Mouse (Mus musculus): Measurements from ENCODE around the gene Tanc2.

Tanc2 gene

GRCm38 (mm10) chr11:105922769-105923663 is 333.2 kb downstream of the Tanc2 start:
- in situ Hi-C loops (cut with MboI, MseI): loop anchor here (10.0 kb wide), 1 partner anchor 262 kb away; no protein-coding TSS in a partner anchor

DNA sequence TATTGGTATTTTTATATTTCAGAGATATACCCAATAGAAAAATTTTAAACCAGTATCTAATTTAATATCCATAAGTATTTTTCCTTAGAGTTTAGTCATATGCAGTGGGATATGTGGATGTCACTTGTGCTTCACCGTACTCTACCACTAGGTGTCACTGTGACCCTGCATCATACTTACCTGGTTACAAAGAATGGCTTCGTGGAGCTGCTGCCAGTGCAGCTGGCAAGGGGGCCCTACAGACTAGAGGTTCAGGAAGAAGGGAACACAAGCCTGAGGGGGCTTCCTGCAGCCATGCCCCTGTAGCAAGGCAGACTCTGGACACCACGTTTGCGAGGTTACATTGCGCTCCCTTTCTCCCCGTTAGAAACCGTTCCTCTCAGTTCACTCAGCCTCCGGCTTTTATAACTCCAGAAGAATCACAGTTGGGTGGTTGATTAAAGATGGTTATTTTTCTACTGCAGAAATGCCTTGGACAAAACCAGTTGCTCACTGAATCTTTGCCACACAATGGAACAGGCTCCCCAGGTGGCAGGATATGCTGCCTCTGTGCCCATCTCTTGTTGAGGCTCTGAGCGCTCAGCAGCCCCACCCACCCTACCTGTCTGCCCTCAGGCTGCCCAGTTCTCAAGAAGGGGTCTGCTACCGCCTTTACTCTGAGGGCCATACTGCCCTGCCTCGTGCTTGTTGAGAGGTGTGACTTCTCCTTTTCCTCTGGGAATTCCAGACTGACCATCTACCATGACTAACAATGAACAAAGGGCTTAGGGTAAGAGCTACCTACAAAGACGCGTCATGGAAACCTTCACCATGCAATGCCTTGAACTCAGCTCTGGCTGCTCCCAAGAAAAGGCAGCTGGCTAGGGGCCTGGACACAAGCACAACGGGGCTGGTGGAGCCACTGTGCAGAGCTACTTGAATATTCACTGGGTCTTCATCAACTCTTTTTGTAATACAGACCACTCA is 337.6 kb downstream of the Tanc2 start:
- in situ Hi-C loops (cut with MboI, MseI): loop anchor here (10.0 kb wide), 1 partner anchor 257 kb away; no protein-coding TSS in a partner anchor

DNA sequence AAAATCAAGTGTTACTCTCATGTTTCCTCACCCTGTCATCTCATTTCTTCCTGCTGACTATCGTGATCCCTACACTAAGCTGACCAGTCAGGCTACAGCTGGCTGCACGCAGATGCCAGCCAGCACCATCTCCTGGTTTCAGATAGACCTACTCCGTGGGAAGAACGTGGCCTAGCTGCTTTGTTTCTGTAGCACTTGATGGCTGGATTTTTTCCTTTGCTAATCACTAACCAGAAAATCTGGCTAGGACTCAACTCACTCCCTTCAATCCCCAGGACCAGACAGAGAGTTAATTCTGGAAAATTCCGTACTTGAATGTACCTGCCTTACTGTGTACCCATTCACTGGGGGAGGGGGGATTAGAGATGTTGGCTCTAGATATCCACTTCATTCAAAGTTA is 338.4 kb downstream of the Tanc2 start:
- in situ Hi-C loops (cut with MboI, MseI): loop anchor here (10.0 kb wide), 1 partner anchor 257 kb away; no protein-coding TSS in a partner anchor

GRCm38 (mm10) chr11:105931380-105931779 is 341.6 kb downstream of the Tanc2 start:
- in situ Hi-C loops (cut with MboI, MseI): no loop called here

GRCm38 (mm10) chr11:105933746-105934145 is 344.0 kb downstream of the Tanc2 start:
- in situ Hi-C loops (cut with MboI, MseI): no loop called here

DNA sequence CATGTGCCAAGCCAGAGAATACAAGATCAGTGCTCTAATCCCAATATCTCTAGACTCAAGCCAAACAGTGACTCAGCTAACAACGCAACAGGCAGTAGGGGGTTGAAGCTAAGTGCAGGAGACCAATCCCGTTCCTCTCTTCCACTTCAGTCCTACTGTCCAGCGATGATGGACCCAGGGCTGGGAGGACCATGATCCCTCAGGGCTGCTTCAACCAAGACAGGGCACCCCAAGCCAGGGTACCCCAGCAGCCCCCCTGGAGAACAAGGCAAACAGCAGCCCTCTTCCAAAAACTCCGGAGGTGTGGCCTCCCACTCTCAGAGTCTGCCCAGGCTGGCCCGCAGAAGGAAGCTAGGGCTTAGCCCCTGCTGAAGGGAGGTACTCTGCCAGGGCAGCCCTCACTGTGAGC is 344.5 kb downstream of the Tanc2 start:
- in situ Hi-C loops (cut with MboI, MseI): no loop called here

DNA sequence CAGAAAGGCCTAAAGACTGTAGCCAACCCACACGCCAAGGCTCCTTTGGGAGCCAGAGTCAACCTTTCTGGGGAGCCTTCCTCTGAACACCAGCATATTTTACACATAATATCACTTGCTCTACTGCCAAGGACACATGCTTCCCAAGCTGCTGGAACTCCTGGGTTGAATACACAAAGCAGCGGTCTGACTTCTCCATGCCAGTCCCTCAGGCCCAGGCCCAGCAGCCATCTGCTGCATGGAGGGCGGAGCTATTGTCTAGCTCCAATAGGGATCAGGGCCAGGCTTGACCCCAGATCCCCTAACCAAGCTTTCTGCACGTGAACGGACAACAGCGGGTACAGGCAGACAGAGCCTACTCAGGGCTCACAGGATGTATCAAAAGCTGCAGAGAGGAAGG is 345.0 kb downstream of the Tanc2 start:
- in situ Hi-C loops (cut with MboI, MseI): no loop called here

DNA sequence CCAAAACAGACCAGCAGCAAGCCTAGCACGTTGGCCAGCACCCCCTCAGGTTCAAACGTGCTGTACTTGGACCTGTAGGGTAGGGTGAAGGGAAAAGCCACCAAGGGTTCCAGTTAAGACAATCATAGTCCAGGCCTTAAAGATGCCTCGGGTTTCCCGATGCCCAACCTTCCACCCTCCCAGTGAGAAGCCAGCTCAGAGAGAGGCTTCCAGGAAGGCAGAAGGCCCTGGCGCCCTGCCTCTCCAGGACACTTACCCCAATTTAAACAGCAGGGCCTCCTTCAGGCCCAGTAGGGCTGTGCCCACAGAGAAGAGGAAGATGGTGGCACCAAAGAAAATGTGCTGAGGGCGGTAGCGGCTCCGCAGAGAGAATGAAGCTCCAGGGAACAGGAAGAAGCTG is 345.7 kb downstream of the Tanc2 start:
- in situ Hi-C loops (cut with MboI, MseI): no loop called here

GRCm38 (mm10) chr11:105936200-105936599 is 346.4 kb downstream of the Tanc2 start:
- in situ Hi-C loops (cut with MboI, MseI): no loop called here

GRCm38 (mm10) chr11:105936974-105937373 is 347.2 kb downstream of the Tanc2 start:
- in situ Hi-C loops (cut with MboI, MseI): no loop called here

- in situ Hi-C loops (cut with MboI, MseI): no loop called here
Observed at GRCm38 (mm10) chr11:105938771-105939170, 349.0 kb downstream of the Tanc2 start.

- in situ Hi-C loops (cut with MboI, MseI): no loop called here
Observed at GRCm38 (mm10) chr11:105941973-105942372, 352.2 kb downstream of the Tanc2 start.

DNA sequence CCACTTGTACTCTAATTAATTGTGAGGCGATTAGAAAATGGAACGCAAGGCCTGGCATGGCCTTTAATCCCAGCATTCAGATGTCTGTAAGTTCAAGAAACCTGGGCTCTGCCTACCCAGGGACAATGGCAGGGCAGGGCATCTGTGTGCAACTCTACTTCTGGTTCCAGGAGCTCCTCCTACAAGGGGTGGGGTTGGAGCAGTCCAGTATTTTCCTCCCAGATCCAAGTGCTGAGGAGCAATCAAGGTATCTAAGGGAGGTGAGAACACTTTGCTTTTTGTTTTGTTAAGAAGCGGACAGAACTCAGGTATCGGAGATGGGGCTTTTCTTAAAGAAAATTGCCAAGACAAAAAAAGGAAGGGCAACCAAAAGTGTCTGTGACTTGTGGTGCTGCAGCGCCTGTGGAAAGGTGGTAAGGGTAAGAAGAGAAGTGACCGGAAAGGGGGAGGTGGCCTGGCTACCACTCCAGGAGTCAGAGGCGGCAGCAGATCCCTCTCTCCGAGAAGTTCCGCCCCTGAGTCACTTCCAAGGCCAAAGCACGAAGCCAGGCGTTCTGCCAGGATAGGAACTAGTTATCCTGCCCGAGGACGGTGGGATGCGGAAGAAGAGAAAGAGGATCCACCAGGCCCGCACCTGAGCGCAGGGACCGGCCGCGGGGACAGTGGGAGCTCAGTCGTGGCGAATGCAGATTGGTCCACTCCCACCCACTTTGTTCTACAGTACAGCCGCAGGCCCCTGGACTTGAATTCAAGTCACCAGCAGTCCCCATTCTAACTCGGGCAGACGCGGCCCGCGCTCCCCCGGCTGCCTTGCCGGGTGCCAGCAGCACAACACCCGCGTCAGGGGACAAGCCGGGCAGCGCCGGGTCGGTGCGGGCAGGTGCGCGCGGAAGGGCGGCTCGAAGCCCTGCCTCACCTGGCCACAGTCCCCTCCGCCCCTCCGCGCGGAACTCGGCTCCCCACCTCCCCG is 353.6 kb downstream of the Tanc2 start:
- in situ Hi-C loops (cut with MboI, MseI): no loop called here

DNA sequence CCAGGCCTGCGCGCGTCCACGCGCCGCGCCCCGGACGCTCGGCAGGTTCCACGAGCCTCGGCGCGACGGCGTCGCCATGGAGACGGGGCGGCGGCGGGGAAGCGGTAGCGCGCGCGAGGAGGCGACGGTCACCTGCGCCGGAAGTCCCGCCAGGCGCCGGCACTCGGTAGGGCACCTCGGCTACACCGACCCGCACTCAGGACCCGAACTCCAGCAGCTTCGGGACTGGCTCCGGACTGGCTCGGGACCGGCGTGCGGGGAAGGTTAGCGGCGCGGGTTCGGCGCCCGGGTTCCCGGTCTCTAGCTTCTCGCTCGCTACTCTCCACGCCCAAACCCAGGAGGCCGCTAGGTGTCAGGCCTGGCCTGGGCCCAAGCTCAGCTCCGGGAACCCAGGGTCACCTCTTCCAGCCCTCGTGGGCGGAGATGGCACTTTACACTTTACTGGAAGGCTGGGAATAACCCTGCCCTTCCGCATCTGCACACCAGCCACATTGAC is 354.4 kb downstream of the Tanc2 start:
- in situ Hi-C loops (cut with MboI, MseI): no loop called here

- in situ Hi-C loops (cut with MboI, MseI): no loop called here
Observed at GRCm38 (mm10) chr11:105944770-105945672, 355.2 kb downstream of the Tanc2 start.

DNA sequence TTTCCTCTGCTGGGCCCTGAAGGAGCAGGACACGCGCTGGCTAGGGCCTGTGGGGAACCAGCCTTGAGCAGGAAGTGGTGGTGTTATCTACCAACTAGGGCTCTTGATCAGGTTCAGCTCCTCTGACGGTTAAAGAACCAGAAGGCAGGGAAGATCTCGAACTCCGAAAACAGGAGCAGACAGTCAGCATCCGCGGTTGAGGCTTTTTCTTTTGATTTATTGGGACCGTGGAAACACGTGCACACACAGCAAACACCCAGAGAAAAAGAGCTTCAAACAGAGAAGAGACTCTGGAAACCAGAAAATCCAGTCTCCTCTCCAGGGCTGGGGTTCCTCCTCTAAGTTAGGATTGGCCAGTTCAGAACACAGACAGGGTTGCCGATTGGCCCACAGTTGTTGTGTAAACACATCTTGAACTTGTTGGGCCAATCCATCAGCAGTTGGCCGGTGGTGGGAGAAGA is 356.9 kb downstream of the Tanc2 start:
- in situ Hi-C loops (cut with MboI, MseI): no loop called here

DNA sequence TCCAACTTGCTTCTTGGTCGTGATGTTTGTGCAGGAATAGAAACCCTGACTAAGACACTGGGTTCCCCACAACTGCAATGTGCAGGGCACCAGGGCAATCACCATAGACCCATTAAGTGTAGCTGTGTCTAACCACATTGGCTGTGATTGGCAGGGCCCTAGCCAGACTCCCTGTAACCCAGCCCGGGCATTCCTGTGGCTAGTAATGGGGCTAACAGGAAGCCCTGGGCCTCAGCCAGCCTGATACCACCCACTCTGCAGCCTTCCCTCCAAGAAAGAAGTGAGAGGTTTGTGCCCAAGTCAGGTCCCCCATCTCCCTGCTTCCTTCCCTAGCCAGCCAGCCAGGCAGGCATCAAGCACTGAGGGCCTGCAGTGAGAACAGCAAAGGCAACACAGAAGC is 358.5 kb downstream of the Tanc2 start:
- in situ Hi-C loops (cut with MboI, MseI): no loop called here

DNA sequence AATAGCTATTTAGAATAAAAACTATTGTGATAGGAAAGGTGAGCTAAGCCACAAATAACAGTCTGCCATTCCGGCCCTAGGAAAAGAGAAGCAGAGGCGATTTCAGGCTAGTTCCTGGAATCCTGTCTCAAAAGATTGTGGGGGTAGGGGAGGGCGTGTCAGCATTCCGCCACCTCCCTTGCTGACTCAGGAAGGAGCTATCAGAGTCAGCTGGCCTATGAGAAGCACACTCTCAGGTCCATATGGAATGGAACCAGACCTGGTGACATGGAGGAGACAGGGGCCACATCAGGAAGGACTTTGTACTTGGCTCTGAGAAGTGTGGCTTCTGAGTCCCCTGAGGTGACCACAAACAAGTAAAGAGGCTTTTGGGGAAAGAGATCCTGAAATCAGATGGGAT is 360.7 kb downstream of the Tanc2 start:
- in situ Hi-C loops (cut with MboI, MseI): no loop called here

GRCm38 (mm10) chr11:105951601-105952044 is 361.8 kb downstream of the Tanc2 start:
- in situ Hi-C loops (cut with MboI, MseI): no loop called here

DNA sequence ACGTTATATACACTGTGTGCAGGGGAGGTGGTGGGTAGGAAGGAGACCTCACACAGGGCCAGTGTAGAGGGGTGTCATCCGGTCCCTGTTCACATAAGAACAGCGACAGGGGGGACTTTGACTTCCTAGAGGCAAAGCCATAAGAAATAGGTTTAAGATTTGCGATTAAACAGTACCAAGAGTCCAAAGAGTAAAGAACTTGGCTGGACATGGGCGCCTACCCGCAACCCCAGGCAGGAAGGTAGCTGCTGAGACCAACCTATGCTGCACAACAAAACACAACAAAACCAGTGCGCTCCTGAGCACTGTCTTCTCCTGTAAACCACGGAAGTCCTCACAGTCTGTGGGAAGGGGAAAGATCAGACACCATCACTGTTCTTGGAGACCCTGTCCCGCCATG is 362.3 kb downstream of the Tanc2 start:
- in situ Hi-C loops (cut with MboI, MseI): no loop called here

Measured in T-helper 1 cell (primary cell).